20 mouse cellular contexts compared by ENCODE assay signal in genomic region chr9:60913626-60914025, GRCm38 (mm10).
A peak's percentile ranks its signal among the peaks of the same experiment; 100 is the strongest.
DNase-seq lines count a peak whose midpoint lies in the region; ATAC-seq and TF ChIP-seq lines count a peak whose summit lies in the region.
"Had no signal": no experiment of that assay in that cellular context is flagged by ENCODE, and none has a peak within 500 bp of the region (broad histone marks: within the 10 kb centered on the region; RNA-seq: fewer than 3 reads in every experiment).

No protein-coding gene starts in this region.

- TF ChIP-seq CTCF in forebrain, postnatal 0 days (IDR thresholded peaks at IDR 0.05; ENCODE audit: low read depth): no peak

- H3K9ac ChIP-seq in forebrain, postnatal 0 days: no peak overlapping the region
- H3K9ac ChIP-seq: embryonic facial prominence, embryonic 12.5 days; forebrain, embryonic 13.5 days; forebrain, embryonic 15.5 days had no signal

- no peaks in the 10 kb centered on the region for H3K36me3 ChIP-seq in forebrain, postnatal 0 days (ENCODE audit: insufficient read depth)
- H3K36me3 ChIP-seq: embryonic facial prominence, embryonic 10.5 days; embryonic facial prominence, embryonic 12.5 days; forebrain, embryonic 15.5 days; G1E had no signal

- H3K4me2 ChIP-seq in forebrain, postnatal 0 days (ENCODE audit: low read depth): no peak overlapping the region
- H3K4me2 ChIP-seq: embryonic facial prominence, embryonic 12.5 days; forebrain, embryonic 13.5 days; forebrain, embryonic 15.5 days had no signal

- DNase-seq in adrenal gland, adult 2 months: peak; percentile 66
- no peak for DNase-seq in adrenal gland, postnatal 4 days (ENCODE audit: low spot score in 2 of 2)
- DNase-seq in adrenal gland, postnatal 25 days: peak; percentile 13
- no peak for DNase-seq in adrenal gland, adult 8-10 months
- DNase-seq in NIH3T3 (ENCODE audit: low read depth): peak; percentile 46
- DNase-seq in frontal cortex, postnatal 36 days (ENCODE audit: low spot score in 2 of 2): no peak
- DNase-seq in forebrain, postnatal 0 days: no peak
- DNase-seq: B cell, adult 2 months; cerebellum, adult 11-12 months; cerebellum, adult 2 months; cerebellum, adult 9-10 months; cerebellum, postnatal 10 days; cerebellum, postnatal 25 days; gastrocnemius, postnatal 10 days had no signal

- no peak overlapping the region for H3K27ac ChIP-seq in forebrain, postnatal 0 days (ENCODE audit: low read depth, low read length)
- H3K27ac ChIP-seq: embryonic facial prominence, embryonic 10.5 days; embryonic facial prominence, embryonic 12.5 days; forebrain, embryonic 13.5 days; forebrain, embryonic 15.5 days had no signal

- H3K9me3 ChIP-seq in forebrain, postnatal 0 days (ENCODE audit: low read length): no peaks in the 10 kb centered on the region
- H3K9me3 ChIP-seq: embryonic facial prominence, embryonic 10.5 days; embryonic facial prominence, embryonic 12.5 days; forebrain, embryonic 13.5 days; forebrain, embryonic 15.5 days; G1E had no signal

- H3K27me3 ChIP-seq in forebrain, postnatal 0 days (ENCODE audit: insufficient read depth, low read length): no peaks in the 10 kb centered on the region
- H3K27me3 ChIP-seq: embryonic facial prominence, embryonic 12.5 days; forebrain, embryonic 13.5 days; forebrain, embryonic 15.5 days had no signal

- H3K4me1 ChIP-seq in forebrain, postnatal 0 days (ENCODE audit: insufficient read depth): no peaks in the 10 kb centered on the region
- H3K4me1 ChIP-seq: forebrain, embryonic 15.5 days had no signal

- 90% methylated on average over 3 of the region's 3 CpGs for WGBS in forebrain, postnatal 0 days

- H3K4me3 ChIP-seq in forebrain, postnatal 0 days (ENCODE audit: low read depth, low read length): no peak overlapping the region
- H3K4me3 ChIP-seq: embryonic facial prominence, embryonic 10.5 days; embryonic facial prominence, embryonic 12.5 days; forebrain, embryonic 13.5 days; forebrain, embryonic 15.5 days had no signal

- no peak for ATAC-seq in forebrain, postnatal 0 days
- ATAC-seq: CD4-positive, CD25-positive, alpha-beta regulatory T cell, adult 4 months; forebrain, embryonic 13.5 days; forebrain, embryonic 15.5 days had no signal

Comparison
In these comparisons a context has a peak if more than half of its experiments do, and no peak if none do; other contexts are left out.
1. DNase-seq: peak in adrenal gland, adult 2 months (single experiment), adrenal gland, postnatal 25 days (single experiment) and NIH3T3 (single experiment); none in adrenal gland, postnatal 4 days (0 of 2), adrenal gland, adult 8-10 months (single experiment), frontal cortex, postnatal 36 days (0 of 2) and forebrain, postnatal 0 days (single experiment).